Mouse (Mus musculus): ENCODE measurements at regions not wholly inside any gene's neighbourhood (a gene's known extent, or its start where the extent isn't known, plus 50 kb on each side); places are given as distances from the start of the nearest gene placed in this dataset.
A peak's percentile ranks its signal among the peaks of the same experiment; 100 is the strongest.

DNA sequence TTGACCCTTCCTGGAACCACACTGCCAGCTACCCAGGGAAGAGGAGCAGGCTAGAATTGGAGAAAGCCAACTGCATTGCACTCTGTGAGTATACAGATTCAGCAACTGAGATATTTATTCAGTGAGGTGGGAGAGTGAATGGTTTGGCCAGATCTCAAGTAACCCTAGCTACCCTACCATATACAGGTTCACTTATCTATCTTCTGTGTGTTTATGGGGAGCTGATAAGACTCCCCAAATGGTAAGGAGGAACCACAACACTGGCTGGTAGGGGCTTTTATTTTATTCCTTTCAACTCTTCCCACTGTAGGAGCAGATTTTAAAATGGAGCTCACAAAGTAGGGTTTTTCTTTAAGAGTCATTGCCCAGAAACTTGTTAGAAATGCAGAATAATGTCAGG is 62.9 kb downstream of the Arrdc3 start:
- no peak for DNase-seq (ENCODE audit: low spot score)

DNA sequence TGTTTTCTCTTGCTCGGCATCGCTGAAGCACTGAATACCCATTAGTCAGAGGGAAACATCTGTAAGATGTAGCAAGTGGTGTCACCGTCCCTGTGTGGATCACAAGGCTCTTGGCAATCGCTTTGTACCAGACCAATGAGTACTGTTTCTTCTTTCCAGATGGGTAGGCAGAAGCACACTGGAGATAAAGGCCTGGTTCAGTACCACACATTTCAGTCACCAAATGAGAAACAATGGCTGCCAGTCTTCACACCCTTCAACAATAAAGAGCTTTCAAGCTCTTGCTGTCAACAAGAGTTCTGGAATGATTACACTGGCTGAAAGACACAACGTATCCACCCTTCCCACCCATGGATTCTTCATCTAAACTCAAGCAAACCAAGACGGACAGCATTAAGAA is 64.5 kb downstream of the Arrdc3 start:
- no peak for DNase-seq (ENCODE audit: low spot score)

DNA sequence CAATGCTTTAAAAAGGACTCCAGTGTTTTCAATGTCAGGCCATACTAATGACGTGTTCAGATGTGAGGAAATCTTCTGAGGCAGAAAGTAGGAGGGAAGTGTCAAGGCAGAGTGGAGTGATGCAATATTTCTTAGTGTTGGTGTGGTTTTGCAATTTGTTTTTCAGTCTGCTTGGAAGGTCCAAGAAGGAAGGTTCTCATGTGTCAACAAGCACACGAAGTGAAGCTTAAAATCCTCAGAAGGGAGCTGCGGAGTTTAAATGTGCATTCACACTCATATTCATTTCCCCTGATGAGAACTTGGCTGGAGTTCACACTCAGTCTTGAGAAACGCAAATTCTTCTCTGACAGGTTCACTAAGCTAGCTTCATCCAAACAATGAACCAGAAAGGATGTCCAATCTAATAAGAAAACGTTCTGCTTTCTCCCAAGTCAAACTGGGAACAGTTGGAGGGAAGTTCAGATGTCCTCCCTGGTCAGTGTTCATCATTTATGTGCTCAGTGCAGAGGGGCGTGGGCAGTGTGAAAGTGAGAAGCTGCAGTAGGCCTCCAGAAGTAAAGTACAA is 66.0 kb downstream of the Arrdc3 start:
- DNase-seq (ENCODE audit: low spot score), result peak; percentile 35

DNA sequence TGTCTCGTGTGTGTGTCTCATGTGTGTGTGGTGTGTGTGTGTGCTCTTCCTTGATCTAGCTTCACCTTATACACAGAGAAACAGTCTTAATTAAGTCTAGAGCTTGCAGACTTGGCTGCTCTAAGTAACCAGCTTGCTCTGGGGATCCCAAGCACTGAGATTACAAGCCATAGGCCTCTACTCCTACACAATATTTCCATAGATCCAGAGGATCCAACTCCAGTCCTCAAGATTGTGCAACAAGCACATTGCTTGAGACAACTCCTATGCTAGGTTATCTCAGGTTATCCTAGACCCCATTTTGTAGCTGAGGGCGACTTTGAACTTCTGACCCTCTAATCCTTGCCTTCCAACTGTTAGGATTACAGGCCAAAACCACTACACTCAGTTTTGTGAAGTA is 67.1 kb downstream of the Arrdc3 start:
- DNase-seq (ENCODE audit: low spot score), result no peak

DNA sequence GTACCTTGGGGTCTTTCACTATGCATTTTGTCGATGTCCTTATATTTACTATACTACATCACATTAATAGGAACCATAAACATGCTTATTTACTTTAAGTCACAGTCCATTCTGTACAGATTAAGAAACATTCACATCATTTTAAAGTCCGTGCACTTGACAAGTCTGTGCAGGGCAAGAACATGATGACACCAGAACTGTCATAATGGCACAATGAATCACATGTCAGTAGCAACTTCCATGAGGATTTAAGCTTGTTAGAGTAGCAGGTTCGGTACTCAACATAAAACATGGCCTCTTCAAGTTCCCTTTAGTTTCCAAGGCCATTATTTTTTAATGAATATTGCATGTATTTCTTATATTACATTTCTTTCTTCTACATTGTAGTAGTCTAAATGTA is 67.6 kb downstream of the Arrdc3 start:
- no peak for DNase-seq (ENCODE audit: low spot score)

DNA sequence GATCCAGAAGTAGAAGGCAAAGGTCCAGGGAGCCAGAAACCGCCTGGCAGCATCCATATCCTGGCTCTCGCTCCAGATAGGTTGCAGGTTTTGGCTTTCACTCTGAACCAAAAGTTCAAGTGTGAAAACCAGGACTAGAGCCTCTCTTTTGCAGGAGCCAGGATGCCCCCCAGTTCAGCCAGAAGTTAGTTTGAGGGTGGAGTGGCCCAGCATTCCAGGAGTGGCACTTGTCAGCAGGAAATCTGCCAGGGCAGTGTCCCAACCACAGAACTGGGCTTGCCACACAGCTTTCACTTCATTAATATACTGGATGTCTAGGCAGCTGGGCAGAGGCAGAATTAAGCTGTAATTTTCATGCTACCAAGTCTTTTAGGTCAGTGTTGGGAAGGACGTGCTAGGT is 68.1 kb downstream of the Arrdc3 start:
- peak; percentile 24 for DNase-seq (ENCODE audit: low spot score)

DNA sequence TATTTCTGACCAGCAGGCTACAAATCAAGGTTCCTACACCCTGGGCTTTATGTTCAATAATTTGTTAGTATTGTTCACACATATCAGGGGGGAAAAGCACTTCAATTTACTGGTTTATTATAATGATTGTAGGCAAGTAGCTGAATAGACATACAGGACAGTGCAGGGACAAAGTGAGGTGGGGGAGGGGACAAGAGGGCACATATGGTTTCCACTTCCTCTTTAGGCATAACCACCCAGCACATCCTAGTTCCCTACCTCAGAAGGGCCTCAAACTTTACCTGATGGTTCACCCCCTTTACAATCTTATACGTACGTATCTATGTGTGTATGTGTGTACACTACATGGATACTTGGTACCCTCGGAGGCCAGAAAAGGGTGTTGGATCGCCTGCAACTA is 69.7 kb downstream of the Arrdc3 start:
- DNase-seq (ENCODE audit: low spot score), result no peak

DNA sequence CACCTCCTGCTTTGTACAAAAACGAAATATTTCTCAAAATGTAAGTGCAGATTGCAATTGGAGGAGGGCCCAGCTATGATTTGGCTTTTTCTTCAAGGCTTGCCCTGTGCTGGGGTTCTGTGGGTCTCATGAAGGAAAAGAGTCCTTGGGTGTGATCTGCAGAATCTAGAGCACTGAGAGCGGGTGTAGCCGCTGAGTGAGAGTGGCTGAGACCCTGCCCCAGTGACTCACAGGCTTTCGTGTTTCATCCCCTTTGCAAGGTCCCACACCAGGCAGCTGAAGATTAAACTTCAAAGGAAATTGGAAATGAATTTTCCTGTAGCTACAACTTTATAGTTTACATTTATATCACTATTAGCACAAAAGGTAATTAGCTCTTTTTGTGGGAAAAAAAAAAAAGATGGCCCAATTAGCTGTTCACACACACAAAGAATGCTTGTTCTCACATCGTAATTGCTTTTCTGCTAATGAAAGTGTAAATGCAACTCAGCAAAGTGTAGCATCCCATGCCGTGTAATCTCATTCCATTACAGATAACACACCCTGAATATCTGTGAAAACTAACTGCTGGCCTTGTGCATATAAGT is 71.0 kb downstream of the Arrdc3 start:
- no peak for DNase-seq (ENCODE audit: low spot score)

DNA sequence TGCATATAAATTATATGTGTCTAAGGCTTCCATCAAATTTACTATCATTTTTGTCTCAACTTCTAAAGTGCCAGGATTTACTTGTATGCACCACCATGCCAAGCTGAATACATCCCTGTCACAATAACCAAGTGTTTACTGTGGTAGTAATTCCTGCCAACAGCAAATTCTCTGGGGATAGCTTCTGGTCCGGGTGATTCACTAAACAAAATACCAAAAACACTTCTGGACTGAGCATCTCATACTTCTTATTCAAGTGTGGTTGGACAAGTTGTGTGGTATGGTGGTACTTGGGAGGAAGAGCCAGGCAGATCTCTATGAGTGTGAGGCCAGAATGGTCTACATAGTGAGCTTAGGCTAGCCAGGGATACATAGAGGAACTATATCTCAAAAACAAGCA is 73.8 kb downstream of the Arrdc3 start:
- no peak for DNase-seq (ENCODE audit: low spot score)

DNA sequence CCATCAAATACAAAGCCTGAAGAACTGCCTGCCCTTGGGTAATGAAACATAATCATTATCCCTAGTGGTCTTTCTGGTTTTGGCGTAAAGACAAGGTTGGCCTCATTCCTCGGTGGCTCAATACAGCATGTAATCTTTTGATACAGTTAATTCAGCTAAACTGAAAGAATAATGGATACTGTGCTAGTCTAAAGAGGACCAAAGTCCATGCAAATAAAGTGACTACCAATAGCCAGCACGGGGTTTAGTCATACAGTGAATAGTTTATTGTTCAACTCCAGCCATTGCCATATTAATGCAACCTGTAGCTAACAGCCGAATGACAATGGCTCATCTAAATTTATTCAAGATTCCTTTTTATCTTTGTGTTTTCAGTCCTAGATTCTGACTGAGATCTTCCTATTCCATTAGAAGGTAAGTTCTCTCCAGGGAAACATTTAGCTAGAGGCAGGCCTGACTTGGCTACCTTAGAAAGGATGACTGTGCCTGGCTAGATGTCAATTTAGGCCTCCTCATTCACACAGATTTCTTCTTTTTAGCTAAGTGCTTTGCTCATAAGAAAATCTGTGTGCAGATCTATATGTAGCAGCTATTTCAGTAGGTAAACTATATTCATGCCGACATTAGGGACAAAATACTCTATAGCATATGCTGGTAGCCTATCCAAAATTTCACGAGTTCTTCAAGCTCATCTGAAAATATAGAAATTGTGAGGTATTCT is 74.4 kb downstream of the Arrdc3 start:
- no peak for DNase-seq (ENCODE audit: low spot score)

DNA sequence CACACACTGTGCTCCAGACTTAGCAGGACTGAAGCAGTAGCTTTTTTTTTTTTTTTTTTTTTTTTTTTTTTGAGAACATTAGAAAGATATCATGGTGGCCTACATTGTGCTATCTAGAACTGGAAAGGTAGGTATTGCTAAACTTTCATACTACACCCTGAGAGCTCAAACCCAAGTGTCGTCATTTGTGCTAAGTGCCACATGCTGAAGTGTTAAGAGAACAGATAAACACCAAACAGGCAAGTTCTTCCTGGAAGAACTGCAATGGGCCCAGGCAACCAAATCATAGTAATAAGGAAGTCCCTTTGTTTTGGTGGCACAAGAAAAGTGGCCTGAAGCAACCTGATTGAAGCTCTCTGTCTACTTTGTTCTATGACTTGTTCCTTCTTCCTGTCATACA is 76.6 kb downstream of the Arrdc3 start:
- no peak for DNase-seq (ENCODE audit: low spot score)

DNA sequence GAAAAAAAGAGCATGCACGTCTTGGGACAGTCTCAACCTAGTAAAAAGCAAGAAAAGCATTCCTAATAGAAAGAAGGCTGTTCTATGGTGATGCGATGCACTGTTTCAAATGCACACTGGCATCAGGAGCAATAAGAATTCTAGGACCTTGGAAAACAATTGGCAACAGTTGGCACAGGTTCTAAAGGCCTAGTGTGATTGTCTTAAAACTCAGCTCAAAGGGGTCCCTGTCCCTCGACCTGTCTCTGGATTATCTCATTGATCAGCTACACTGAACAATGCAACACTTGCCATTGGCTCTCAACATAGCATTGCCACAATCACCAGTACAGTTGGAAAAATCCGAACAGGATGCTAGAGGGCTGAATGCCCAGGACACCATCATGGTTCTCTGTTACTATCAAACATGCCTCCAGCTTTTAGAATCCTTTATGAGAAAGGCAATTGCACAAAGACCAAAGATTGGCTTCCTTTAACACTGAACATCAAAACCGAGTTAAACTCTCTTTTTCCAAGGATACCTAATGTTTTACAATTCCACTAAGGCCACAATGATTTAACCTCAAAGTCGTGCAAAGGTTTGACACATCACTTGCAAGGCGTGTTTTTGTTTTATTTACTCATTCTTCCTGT is 78.9 kb downstream of the Arrdc3 start:
- no peak for DNase-seq (ENCODE audit: low spot score)

DNA sequence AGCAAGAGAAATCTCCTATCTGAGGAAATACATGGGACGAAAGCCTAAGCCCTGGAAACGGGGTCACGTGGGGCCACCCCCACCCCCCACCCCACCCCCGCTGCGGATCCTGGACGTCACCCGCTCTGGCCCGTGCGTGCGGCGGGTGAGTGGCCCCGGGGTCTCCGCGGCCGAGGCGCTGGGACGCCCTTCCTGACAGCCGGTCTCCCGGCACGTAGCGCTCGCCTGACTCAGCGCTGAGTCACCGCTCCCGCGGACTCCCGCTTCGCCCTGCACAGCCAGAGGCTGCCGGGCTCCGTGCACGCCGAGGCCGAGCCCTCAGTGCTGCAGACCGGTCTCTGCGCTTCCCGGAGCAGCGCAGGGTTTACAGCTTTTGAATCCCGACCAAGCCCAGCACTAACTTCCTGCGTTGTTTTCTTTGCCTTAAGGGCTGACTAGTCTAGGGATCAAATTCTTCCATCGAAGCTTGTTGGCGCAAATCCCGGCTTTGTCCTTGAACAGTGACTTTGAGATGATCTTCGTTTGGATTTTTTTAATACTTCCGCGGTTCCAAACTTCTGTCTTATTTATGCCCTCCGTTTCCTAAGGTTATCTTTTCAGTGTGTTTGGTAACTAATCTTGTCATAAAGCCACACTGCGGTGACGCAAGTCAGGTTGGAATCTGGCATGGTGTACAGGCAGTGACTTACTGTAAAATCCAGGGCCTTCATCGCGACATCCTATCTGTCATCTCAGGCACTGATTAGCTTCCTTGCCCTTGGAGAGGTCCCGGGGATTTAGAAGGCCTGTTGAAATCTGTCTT is 79.8 kb downstream of the Arrdc3 start:
- peak; percentile 83 for DNase-seq (ENCODE audit: low spot score)

DNA sequence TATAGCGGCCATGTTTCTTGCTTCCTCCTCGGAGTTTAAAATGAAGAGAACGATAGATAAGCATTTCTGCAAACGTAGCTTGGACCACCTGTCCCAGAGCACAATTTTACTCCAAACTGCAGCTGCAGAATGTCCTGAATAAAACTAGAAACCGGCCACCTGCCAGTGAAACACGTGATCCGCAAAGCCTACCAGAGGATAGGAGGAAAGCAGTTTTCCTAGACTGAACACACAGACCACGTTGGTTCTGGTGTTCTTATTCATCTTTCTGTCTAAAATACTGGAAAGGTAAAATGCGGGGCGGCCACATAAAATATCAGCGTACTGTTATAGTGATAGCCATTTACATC is 80.4 kb downstream of the Arrdc3 start:
- DNase-seq (ENCODE audit: low spot score), result peak; percentile 26

DNA sequence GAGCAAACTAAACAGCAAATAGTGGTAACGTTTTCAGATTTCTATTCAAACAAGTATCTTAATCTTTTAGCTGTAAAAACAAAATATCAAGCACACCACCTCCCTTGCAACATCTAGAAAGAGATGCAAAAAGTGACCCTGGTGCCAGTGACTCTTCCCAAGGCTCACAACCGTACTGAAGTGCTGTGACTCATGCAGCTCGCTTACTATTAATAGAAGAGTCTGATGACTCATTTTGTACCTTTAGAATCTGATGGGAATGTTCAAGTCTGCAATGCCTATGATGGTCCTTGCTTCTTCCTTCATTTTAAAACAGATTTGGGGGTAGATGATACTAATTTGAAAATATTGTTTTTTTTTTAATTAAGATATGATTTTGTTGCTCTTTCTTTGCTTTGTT is 88.5 kb downstream of the Arrdc3 start:
- no peak for DNase-seq (ENCODE audit: low spot score)

DNA sequence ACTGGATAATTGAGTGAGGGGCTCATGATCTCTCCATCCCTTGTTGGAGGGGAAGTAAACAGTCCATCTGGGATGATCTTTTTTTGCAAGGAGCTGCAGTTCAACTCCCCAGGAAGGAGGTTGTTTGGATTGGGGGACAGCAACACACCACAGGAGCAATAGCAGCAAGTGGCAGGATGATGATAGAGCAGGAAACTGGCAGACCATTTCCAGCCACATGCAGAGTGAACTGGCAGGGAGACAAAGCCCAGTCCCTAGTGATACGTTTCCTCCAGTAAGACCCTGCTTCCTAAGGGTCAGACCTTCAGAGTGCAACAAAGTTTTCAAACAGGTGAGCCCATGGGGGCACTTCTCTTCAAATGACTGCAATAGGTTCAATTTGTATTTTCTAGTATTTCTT is 91.2 kb downstream of the Arrdc3 start:
- no peak for DNase-seq (ENCODE audit: low spot score)

DNA sequence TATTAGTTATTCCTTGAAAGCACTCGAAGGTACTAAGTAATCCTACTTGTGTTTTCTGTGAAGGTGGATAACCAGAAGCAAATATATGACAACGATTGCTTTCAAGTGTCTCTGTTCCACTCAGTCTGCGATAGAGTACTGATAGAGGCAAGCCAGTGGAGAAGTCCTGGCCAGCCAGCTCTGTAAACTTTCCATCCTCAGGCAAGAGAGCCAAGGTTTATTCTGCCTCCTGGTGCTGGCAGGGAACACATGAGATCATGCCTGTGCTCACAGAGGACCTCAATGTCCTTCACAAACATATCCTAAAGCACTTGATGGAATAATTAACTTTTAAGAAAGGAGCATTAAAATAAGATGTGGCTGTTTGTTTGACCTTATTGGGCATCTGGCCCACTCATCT is 94.1 kb downstream of the Arrdc3 start:
- no peak for DNase-seq (ENCODE audit: low spot score)

DNA sequence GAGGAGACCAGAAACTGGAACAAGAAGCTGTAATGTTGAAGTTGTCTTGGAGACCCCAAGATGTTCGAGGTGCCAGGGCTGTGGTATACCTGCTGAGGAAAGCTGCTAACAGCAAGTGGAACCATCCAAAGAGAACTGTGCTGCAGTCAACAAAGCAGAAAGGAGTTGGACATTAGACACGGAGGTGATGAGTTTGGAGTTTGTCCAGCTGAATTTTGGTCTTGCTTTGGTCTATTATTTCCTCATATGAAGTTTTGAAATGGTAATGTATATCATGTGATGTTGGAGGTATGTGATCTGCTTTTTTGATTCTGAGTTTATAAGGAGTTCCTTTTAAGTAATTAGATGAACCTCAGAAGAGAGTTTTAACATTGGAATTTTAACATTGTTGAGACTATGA is 98.0 kb downstream of the Arrdc3 start:
- DNase-seq (ENCODE audit: low spot score), result no peak

DNA sequence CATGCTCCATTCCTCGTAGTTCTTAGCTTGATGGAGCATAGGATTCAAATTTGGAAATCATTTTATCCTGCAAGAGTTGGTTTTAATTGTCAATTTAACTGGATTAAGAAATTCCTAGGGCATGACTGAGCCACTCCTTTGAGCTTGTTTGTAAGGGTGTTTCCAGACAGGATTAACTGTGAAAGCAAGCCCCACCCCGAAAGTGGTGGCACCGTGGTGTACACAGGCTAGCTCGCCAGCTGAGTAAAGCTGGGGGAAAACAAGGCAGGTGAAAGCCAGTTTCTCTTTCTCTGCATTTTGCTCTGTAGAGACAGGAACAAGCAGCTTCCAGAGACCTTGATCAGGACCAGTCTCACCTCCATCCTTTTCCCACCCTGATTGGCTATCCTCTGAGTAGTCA is 103.5 kb downstream of the Arrdc3 start:
- no peak for DNase-seq (ENCODE audit: low spot score)

DNA sequence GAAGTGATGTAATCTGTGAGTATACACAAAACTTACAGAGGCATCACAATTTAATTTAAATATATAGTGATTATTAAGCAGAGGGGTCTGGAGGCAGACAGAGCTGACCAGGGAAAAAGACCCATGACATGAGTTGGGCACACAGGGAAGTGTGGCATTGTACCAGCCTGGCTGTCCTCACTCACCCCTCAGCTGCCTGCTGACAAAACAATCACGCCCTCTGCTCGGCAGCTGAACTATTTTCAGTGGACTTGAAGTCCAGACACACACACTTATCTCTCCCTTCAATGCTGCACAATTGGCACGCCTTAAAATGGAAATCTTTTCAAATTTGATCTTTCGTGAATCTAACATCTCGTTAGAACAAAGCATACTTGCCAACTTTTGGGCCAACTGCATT is 106.6 kb downstream of the Arrdc3 start:
- no peak for DNase-seq (ENCODE audit: low spot score)

DNA sequence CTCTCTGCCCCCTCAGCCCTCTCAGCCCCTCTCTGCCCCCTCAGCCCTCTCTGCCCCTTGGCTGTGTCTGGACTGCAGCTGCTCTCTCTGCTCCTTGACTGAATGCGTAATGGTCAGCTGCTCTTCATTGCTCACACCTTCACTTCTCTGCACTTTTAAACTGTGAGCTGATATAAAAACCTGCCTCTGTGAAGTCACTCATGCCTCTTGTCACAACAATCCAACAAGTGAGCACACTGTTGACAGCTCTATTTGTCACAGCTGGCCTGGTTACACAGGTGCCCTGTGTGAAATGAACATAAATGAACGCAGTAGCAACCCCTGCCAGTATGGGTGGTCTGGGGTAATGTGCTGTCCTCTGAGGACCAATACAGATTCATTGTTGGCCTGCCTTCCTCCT is 109.2 kb downstream of the Arrdc3 start:
- DNase-seq (ENCODE audit: low spot score), result no peak

DNA sequence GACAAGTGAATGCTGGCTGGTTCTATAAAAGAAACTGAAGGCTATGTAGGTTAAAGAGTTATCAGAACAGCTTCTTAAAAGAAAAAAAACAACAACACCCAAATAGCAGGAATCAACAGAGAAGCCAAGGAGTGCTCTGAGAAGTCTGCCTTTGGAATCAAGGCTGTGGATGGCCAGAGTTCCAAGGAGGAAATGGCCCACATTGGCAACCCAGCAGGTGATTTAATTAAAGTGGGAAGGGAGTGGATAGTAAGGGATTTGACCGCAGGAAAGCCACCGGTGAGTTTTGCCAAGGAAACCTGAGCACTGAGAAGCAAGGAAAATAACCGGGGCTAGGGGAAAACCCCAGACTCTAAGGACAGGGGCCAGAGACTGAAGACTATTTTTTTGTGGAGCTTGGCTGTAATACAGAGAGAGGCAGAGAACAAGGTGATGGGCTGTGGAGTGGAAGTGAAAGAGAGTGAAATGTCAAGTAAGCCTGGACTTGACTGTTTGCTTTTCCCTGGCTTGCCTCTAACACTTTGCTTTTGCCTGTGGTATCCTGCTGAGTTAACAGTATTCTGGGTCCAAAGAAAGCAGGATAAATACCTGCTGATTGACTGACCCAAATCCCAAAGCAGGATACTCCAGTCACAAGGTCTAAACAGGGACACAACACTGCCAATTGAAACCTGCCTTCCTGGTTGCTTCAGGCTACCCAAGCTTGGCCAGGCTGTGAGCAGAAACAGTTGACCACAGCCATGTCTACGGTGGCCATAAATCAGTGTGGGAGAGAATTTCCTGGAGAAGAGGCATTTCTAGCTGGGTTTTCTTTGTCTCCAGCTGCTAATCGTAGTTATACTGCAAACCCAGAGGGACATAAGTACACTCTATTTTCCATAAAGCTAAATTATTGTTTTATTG is 125.9 kb downstream of the Arrdc3 start:
- no peak for DNase-seq (ENCODE audit: low spot score)
